Mouse (Mus musculus) adrenal gland, postnatal 4 days (tissue): Measurements from ENCODE around the gene Gm7137. TPM values are rescaled to one million over a fixed set of nuclear protein-coding genes. Genes with fewer than 3 reads are reported as not detected.
"Not testable (repeated sequence)": the region's sequence is repeated elsewhere in the genome, so short reads cannot be mapped to it uniquely, and the experiment has no call there.

ENCODE experiments used
- DNase-seq, 2 experiments: peaks; one replicate each; pipeline ENCODE4 v3.0.0; 2021 to 2022; ENCODE audit warnings: low spot score in 2 of 2, mixed read lengths in 2 of 2
- total RNA-seq, 2 experiments: library from RNA; stranded (reverse); gene quantifications; 2 replicates each; pipeline ENCODE4 v1.2.3; 2021

Gene Gm7137
- total RNA-seq, 2 experiments from 2014 or later, result not detected

DNA sequence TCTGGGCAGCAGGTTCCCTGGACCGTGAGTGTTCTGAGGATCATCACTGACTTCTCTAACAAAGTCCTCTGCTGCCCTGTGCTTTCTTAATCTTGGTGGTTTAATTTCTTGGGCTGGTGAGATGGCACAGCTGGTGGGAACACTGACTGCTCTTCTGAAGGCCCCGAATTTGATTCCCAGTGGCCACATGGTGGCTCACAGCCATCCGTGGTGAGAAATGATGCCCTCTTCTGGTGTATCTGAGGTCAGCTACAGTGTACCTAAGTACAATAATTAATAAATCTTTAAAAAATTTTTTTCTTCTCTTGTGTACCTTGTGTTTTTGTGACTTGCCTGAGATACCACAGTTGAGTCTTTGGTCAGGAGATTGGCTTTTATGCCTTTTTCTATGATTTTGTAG is 35.7 kb downstream of the Gm7137 start:
- DNase-seq, result not testable (repeated sequence)

GRCm38 (mm10) chr10:77751254-77751653 is 36.7 kb downstream of the Gm7137 start, which contains the start of gene Gm9736:
Gene Gm9736 (minus strand): TSS chr10:77751354.
- DNase-seq, result not testable (repeated sequence)

- not testable (repeated sequence) for DNase-seq
These were observed 37.3 kb downstream of the Gm7137 start for GRCm38 (mm10) chr10:77750686-77751085.

- not testable (repeated sequence) for DNase-seq
These were observed 45.9 kb downstream of the Gm7137 start, which contains the start of gene Gm18596 for GRCm38 (mm10) chr10:77741924-77742688. Gene Gm18596 (minus strand): TSS chr10:77742638.

- DNase-seq, result no peak
These were observed 49.1 kb downstream of the Gm7137 start for GRCm38 (mm10) chr10:77738929-77739328.

Other genes with a start within 250 kb of the Gm7137 start
- 100 to 1,000 TPM; 176 to 186 TPM for gene Pttg1ip, start 206.5 kb downstream of the Gm7137 start, total RNA-seq
- gene Sumo3, start 182.1 kb downstream of the Gm7137 start, total RNA-seq, result 100 to 1,000 TPM; 181 to 183 TPM
- 10 to 100 TPM; 18.1 to 27.7 TPM for gene Gm49325, start 182.0 kb downstream of the Gm7137 start, total RNA-seq
- gene Ube2g2, start 165.9 kb downstream of the Gm7137 start, total RNA-seq, result 10 to 100 TPM; 42.2 to 44.3 TPM
- 1 to 10 TPM in 1 of 2 experiments, under 1 TPM in 1; 0.45 to 1.0 TPM for gene Tspear, start 101.6 kb downstream of the Gm7137 start, total RNA-seq
- not detected for gene Gm19402, start 97.4 kb downstream of the Gm7137 start, total RNA-seq
- not detected for gene Gm9508, start 91.0 kb downstream of the Gm7137 start, total RNA-seq
- gene Gm10272, start 81.6 kb downstream of the Gm7137 start, total RNA-seq, result not detected
- not detected for gene Gm10024, start 76.7 kb downstream of the Gm7137 start, total RNA-seq
- gene Gm10142, start 72.4 kb downstream of the Gm7137 start, total RNA-seq, result not detected
- gene Krtap12-1, start 67.6 kb downstream of the Gm7137 start, total RNA-seq, result not detected
- gene Gm10100, start 61.7 kb downstream of the Gm7137 start, total RNA-seq, result not detected
- gene Gm18596, start 45.6 kb downstream of the Gm7137 start, total RNA-seq, result not detected
- gene Gm9736, start 36.8 kb downstream of the Gm7137 start, total RNA-seq, result not detected
- not detected for gene Gm3233, start 28.5 kb downstream of the Gm7137 start, total RNA-seq
- gene Gm3238, start 16.9 kb downstream of the Gm7137 start, total RNA-seq, result not detected
- gene Gm7138, start 11.3 kb downstream of the Gm7137 start, total RNA-seq, result not detected
- gene Gm3250, start 5.7 kb downstream of the Gm7137 start, total RNA-seq, result not detected
- not detected for gene Gm9639, start 6.9 kb upstream of the Gm7137 start, total RNA-seq
- gene Gm19668, start 10.9 kb upstream of the Gm7137 start, total RNA-seq, result not detected
- not detected for gene Gm9507, start 23.6 kb upstream of the Gm7137 start, total RNA-seq
- not detected for gene Gm2696, start 26.5 kb upstream of the Gm7137 start, total RNA-seq
- gene Krtap10-4, start 38.9 kb upstream of the Gm7137 start, total RNA-seq, result not detected
- gene Krtap10-10, start 47.7 kb upstream of the Gm7137 start, total RNA-seq, result not detected
- gene Gm36176, start 58.6 kb upstream of the Gm7137 start, total RNA-seq, result not detected
- not detected for gene Gm10318, start 64.7 kb upstream of the Gm7137 start, total RNA-seq
- gene Gm3285, start 73.8 kb upstream of the Gm7137 start, total RNA-seq, result not detected
- gene Lrrc3, start 114.3 kb upstream of the Gm7137 start, total RNA-seq, result 10 to 100 TPM in 1 of 2 experiments, 1 to 10 TPM in 1; 9.8 to 14.6 TPM
- gene Trpm2, start 182.4 kb upstream of the Gm7137 start, total RNA-seq, result 1 to 10 TPM; 4.1 to 4.3 TPM
- 10 to 100 TPM; 21.3 to 25.1 TPM for gene 1810043G02Rik, start 190.3 kb upstream of the Gm7137 start, total RNA-seq
- 10 to 100 TPM; 85.6 to 87.2 TPM for gene Pfkl, start 221.9 kb upstream of the Gm7137 start, total RNA-seq